Mouse (Mus musculus) embryonic facial prominence, embryonic 11.5 days (tissue): Measurements from ENCODE around the gene Gm867. TPM values are rescaled to one million over a fixed set of nuclear protein-coding genes. Genes with fewer than 3 reads are reported as not detected.

Experiments used
- polyA plus RNA-seq: library from polyadenylated mRNA; unstranded; fragments of >200 nt; fragmentation: Nextera tagmentation; extraction: Ambion mirVana; gene quantifications from 2 replicates; pipeline ENCODE4 v1.2.1, GENCODE M21; 2014

Gm867 gene
- polyA plus RNA-seq, 1 experiment from 2014 or later = 0.62 TPM

Other genes starting within 250 kb of the Gm867 start
- gene Cabin1, start 176.3 kb downstream of the Gm867 start, polyA plus RNA-seq = 21.7 and 22.3 TPM in 2 replicates
- gene Ddt, start 167.3 kb downstream of the Gm867 start, polyA plus RNA-seq = 92.0 and 103 TPM in 2 replicates
- gene Gm20441, start 159.7 kb downstream of the Gm867 start, polyA plus RNA-seq = not detected in 2 replicates
- 5.9 and 7.8 TPM in 2 replicates for gene Gstt3, start 159.3 kb downstream of the Gm867 start, polyA plus RNA-seq
- 6.9 and 7.6 TPM in 2 replicates for gene Gstt1, start 142.1 kb downstream of the Gm867 start, polyA plus RNA-seq
- not detected in 2 replicates for gene Gstt4, start 118.1 kb downstream of the Gm867 start, polyA plus RNA-seq
- 8.8 and 12.7 TPM in 2 replicates for gene Gstt2, start 103.2 kb downstream of the Gm867 start, polyA plus RNA-seq
- gene Mif, start 80.4 kb downstream of the Gm867 start, polyA plus RNA-seq = 1,991 and 2,343 TPM in 2 replicates
- 2.3 and 3.7 TPM in 2 replicates for gene Derl3, start 47.3 kb downstream of the Gm867 start, polyA plus RNA-seq
- 236 and 250 TPM in 2 replicates for gene Smarcb1, start 19.1 kb downstream of the Gm867 start, polyA plus RNA-seq
- 8.7 and 8.8 TPM in 2 replicates for gene Chchd10, start 7.5 kb downstream of the Gm867 start, polyA plus RNA-seq
- gene Mmp11, start 4.2 kb downstream of the Gm867 start, polyA plus RNA-seq = 56.1 and 71.9 TPM in 2 replicates
- gene Vpreb3, start 2.4 kb upstream of the Gm867 start, polyA plus RNA-seq = 1.1 TPM in 1 of 2 replicates, not detected in the other
- gene Gm5134, start 13.8 kb upstream of the Gm867 start, polyA plus RNA-seq = not detected in 2 replicates
- gene Zfp280b, start 92.0 kb upstream of the Gm867 start, polyA plus RNA-seq = 37.2 and 37.9 TPM in 2 replicates
- gene Slc5a4b, start 170.3 kb upstream of the Gm867 start, polyA plus RNA-seq = not detected in 2 replicates
- gene Slc5a4a, start 206.8 kb upstream of the Gm867 start, polyA plus RNA-seq = not detected in 2 replicates